Mouse (Mus musculus) MEL (cell line): ENCODE measurements around the gene Ctnna2.

Experiments used
- CTCF ChIP-seq, 3 experiments: IDR thresholded peaks in 2 of 3; conservative IDR thresholded peaks in 1 of 3; 2 replicates each; pipeline ENCODE4 v1.5.1; 2011 to 2012; ENCODE audit warnings: low read length in 3 of 3, low read depth in 2 of 3, mild to moderate bottlenecking in 2 of 3, improper control_type of control experiment in 1 of 3, inconsistent platforms in 1 of 3, mixed read lengths in 1 of 3, moderate library complexity in 1 of 3; ENCODE audit not compliant: control insufficient read depth in 1 of 3, insufficient read depth in 1 of 3, poor library complexity in 1 of 3, severe bottlenecking in 1 of 3
- EP300 ChIP-seq, 2 experiments: IDR thresholded peaks; 2 replicates each; pipeline ENCODE4 v1.6.1; 2011; ENCODE audit warnings: improper control_type of control experiment in 2 of 2, low read length in 2 of 2, low read depth in 1 of 2, mild to moderate bottlenecking in 1 of 2
- ETS1 ChIP-seq: IDR thresholded peaks from 2 replicates; pipeline ENCODE4 v1.6.1; 2012; ENCODE audit warnings: low read depth, mild to moderate bottlenecking, inconsistent platforms, low read length, improper control_type of control experiment, moderate library complexity
- GABPA ChIP-seq: IDR thresholded peaks from 2 replicates; pipeline ENCODE4 v1.6.1; 2012; ENCODE audit warnings: low read depth, mild to moderate bottlenecking, inconsistent platforms, low read length, improper control_type of control experiment, moderate library complexity
- HCFC1 ChIP-seq: IDR thresholded peaks from 2 replicates; pipeline ENCODE4 v1.6.1; 2012; ENCODE audit warnings: low read depth, mild to moderate bottlenecking, inconsistent platforms, low read length, improper control_type of control experiment, moderate library complexity
- MAX ChIP-seq: IDR thresholded peaks from 2 replicates; pipeline ENCODE4 v1.6.1; 2011; ENCODE audit warnings: low read length, improper control_type of control experiment
- POLR2A ChIP-seq, 2 experiments: IDR thresholded peaks; 2 replicates each; pipeline ENCODE4 v1.6.1; 2011 to 2012; ENCODE audit warnings: low read length in 2 of 2, mild to moderate bottlenecking in 2 of 2, control low read depth in 1 of 2, improper control_type of control experiment in 1 of 2, low read depth in 1 of 2, moderate library complexity in 1 of 2; ENCODE audit not compliant: control insufficient read depth in 1 of 2, insufficient read depth in 1 of 2, poor library complexity in 1 of 2
- USF1 ChIP-seq: IDR thresholded peaks from 2 replicates; pipeline ENCODE4 v1.6.1; 2014; ENCODE audit warnings: low read depth, mild to moderate bottlenecking, inconsistent platforms, low read length, improper control_type of control experiment, moderate library complexity
- USF2 ChIP-seq, 2 experiments: IDR thresholded peaks; 2 replicates each; pipeline ENCODE4 v1.6.1; 2011 to 2012; ENCODE audit warnings: improper control_type of control experiment in 2 of 2, low read length in 2 of 2, borderline replicate concordance in 1 of 2, inconsistent platforms in 1 of 2, low read depth in 1 of 2, mild to moderate bottlenecking in 1 of 2; ENCODE audit not compliant: insufficient read depth in 1 of 2
- ZNF384 ChIP-seq: IDR thresholded peaks from 2 replicates; pipeline ENCODE4 v1.6.1; 2012; ENCODE audit warnings: low read depth, mild to moderate bottlenecking, inconsistent platforms, low read length, improper control_type of control experiment

- TF ChIP-seq CTCF (IDR thresholded peaks at IDR 0.05 in 2 of 3, conservative IDR thresholded peaks at IDR 0.05 in 1 of 3; ENCODE audit: control insufficient read depth in 1 of 3, insufficient read depth in 1 of 3, low read depth in 2 of 3, low read length in 3 of 3, poor library complexity in 1 of 3, severe bottlenecking in 1 of 3), result no peak
- no peak for TF ChIP-seq USF1
- TF ChIP-seq ETS1, result no peak
- no peak for TF ChIP-seq POLR2A (IDR thresholded peaks at IDR 0.05; ENCODE audit: control insufficient read depth in 1 of 2, insufficient read depth in 1 of 2, low read depth in 1 of 2, low read length in 2 of 2, poor library complexity in 1 of 2)
- TF ChIP-seq HCFC1, result no peak
- TF ChIP-seq GABPA, result no peak
- TF ChIP-seq EP300 (IDR thresholded peaks at IDR 0.05; ENCODE audit: low read depth in 1 of 2, low read length in 2 of 2), result no peak
- no peak for TF ChIP-seq ZNF384
- TF ChIP-seq MAX, result no peak
- no peak for TF ChIP-seq USF2 (IDR thresholded peaks at IDR 0.05; ENCODE audit: borderline replicate concordance in 1 of 2, insufficient read depth in 1 of 2, low read depth in 1 of 2, low read length in 2 of 2)
Observed at GRCm38 (mm10) chr6:77446861-77447260, 532.6 kb downstream of the Ctnna2 start.
